Mouse (Mus musculus) lung, postnatal 25 days (tissue): ENCODE measurements at regions not wholly inside any gene's neighbourhood (a gene's known extent, or its start where the extent isn't known, plus 50 kb on each side); places are given as distances from the start of the nearest gene placed in this dataset.

ENCODE experiments used
- DNase-seq: peaks from one replicate; pipeline ENCODE4 v3.0.0; 2022; ENCODE audit warnings: low spot score

DNA sequence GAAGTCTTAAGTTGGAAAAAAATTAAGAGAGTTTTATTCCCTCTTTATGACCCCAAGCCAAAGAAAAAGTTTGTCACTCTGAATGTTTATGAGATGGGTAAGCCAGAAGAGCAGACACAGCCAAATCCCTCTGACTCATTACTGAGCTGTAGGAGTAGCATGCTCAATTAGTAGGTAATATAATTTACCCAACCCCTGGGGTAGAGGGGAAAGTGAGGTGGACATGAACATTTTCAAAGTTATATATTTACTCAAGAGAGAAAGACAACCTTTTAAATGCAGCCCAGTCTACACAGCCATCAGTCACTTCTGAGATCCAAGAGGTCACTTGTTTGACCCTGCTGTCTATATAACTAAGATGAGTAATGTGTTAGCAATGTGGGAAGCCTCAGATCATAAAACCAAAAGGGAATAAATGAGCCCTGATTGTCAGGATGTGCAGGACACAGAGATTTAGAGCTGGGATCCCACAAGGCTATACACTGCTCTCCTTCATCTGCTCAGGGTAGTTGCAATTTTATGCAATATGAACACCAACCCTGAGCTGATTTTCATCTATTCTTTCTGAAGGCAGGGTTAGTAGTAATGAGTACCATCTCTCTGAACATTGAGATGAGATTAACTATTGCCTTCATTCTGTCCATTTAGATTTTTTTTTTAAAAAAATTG is 114.7 kb upstream of the Ndp start:
- no peak for DNase-seq

DNA sequence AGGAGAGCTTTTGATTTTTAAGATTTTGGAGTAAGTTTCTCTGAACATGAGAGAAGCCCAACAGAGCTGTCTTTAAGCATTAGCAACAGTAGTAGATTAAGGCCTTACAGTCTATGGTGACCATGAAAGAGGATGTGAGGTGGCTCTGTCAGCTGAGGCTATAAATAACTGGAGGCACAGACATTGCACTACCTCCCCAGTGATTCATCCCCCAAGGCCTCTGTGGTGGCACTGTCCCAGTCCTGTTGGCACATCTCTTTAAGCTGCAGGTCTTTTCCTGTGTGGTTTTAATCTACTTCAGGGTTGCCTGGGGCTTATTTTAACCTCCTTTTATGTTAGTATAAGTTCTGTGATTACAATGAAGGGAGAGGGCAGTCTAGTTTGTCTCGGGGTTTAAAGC is 106.2 kb upstream of the Ndp start:
- DNase-seq = no peak

DNA sequence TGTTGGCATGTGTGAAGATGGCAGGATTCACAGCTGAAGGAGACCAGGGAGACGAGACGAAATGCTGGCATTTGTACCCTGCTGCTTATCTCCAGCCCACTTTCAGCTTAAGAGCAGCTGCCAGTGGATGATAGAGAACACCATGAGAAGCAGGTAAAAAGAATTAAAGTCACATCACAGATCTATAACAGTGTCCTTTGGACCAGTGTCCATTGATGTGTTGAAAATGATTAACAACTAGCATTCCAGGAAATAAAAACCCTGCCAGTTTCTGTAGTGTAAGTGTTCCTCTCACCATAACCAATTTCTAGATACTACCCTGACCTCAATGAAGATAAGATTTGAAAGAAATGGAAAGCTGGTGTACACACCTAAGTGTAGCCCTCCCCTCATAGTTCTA is 97.6 kb upstream of the Ndp start:
- DNase-seq = no peak

DNA sequence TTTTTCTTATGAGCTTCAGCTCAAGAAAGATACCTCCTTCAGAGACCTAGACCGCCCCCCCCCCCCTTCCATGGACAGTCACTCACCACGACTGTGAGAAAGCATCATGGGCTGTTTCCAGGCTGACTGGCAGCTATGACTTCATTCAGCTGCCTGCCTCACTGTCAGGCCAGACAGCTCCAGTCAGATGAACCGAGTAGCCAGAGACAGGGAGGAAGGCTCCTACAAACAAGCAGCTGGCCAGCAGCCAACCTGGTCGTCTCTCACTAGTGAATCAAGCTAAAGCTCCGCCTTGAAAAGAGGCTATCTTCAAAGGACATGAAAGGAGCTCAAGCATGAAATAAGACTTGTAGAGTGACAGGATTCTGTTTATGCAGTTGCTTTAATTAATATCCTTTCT is 87.0 kb upstream of the Ndp start:
- peak; percentile 28 for DNase-seq
